Mouse (Mus musculus) activated CD4-positive, CD25-positive, alpha-beta regulatory T cell, adult 9 weeks (primary cell): ENCODE measurements around the gene Sppl2a. TPM values are rescaled to one million over a fixed set of nuclear protein-coding genes. Genes with fewer than 3 reads are reported as not detected.

Experiments
- polyA plus RNA-seq: library from polyadenylated mRNA; unstranded; fragments of 100-300 nt; shearing (Covaris generic); gene quantifications from one replicate; pipeline ENCODE4 v1.2.1, GENCODE M21; 2017

Gene Sppl2a
- 74.8 TPM for polyA plus RNA-seq

GRCm38 (mm10) chr2:126932897-126933641, at the start of gene Sppl2a:
Gene Sppl2a (minus strand): TSS chr2:126933235.

DNA sequence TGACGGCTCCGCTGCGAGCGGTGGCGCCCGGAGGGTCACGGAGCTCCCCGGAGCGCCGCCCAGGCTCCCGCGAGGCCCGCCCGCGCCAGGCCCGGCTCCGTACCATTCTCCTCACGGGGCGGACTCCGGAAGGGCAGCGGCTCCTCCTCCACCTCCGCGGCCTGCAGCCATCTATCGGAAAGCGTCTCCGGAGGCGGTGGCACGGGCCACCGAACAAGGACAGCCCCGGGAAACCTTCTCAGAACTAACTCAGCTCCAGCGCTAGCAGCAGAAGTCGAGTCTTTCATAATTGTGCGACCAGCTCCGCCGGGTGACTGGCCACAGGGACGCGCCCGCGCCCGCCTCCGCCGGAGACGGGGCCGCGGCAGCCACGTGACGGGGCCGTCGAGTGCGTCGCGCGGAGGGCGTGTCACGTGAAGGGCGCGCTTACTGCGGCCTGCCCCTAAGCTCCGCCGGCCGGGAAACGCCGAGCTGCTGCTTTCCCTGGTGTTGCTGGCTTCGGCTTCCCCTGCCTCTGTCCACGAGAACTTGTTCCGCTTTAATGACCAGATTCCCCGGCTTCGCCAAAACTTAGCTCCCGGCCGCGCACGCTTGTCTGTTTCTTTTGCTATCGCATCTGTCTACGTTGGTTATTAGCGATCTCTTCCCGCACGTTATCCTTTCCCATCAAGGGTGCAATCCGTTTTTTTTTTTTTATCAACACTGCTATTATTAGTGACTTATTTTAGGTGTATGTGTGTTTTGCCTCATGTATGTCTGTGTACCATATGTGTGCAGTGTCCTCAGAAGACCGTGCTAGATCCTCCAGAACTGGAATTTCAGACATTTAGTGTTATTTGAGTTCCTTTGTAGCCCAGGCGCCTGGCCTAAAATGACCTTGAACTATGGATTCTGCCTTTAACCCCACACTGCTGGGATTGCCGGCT, 56.9 kb downstream of the Sppl2a start, which contains the start of gene Trpm7:
Gene Trpm7 (minus strand): TSS at position 360 of the 926 bp plus-strand sequence.

Other genes starting within 250 kb of the Sppl2a start
- gene Usp8, start 225.9 kb downstream of the Sppl2a start, polyA plus RNA-seq = 61.7 TPM
- 4.5 TPM for gene Usp50, start 149.8 kb downstream of the Sppl2a start, polyA plus RNA-seq
- gene Trpm7, start 57.0 kb downstream of the Sppl2a start, polyA plus RNA-seq = 82.7 TPM
- gene Ap4e1, start 75.5 kb upstream of the Sppl2a start, polyA plus RNA-seq = 20.6 TPM
- gene Blvra, start 137.4 kb upstream of the Sppl2a start, polyA plus RNA-seq = 86.1 TPM
- 10.0 TPM for gene Ncaph, start 200.7 kb upstream of the Sppl2a start, polyA plus RNA-seq
- 8.3 TPM for gene Itpripl1, start 210.2 kb upstream of the Sppl2a start, polyA plus RNA-seq